Mouse (Mus musculus) adrenal gland, postnatal 4 days (tissue): ENCODE data around the gene Nipsnap3b. TPM values are rescaled to one million over a fixed set of nuclear protein-coding genes. Genes with fewer than 3 reads are reported as not detected.

ENCODE experiments used
- total RNA-seq, 2 experiments: library from RNA; stranded (reverse); gene quantifications; 2 replicates each; pipeline ENCODE4 v1.2.3; 2021

Nipsnap3b gene
- total RNA-seq, 2 experiments from 2014 or later = 43.3 to 45.0 TPM

Other genes with a start within 250 kb of the Nipsnap3b start
- not detected for gene Olfr275, start 197.3 kb upstream of the Nipsnap3b start, total RNA-seq
- gene Olfr273, start 152.6 kb upstream of the Nipsnap3b start, total RNA-seq = not detected
- not detected for gene Olfr272, start 92.7 kb upstream of the Nipsnap3b start, total RNA-seq
- gene Olfr270, start 47.3 kb upstream of the Nipsnap3b start, total RNA-seq = not detected
- not detected for gene Nipsnap3a, start 22.6 kb upstream of the Nipsnap3b start, total RNA-seq
- gene Abca1, start 148.0 kb downstream of the Nipsnap3b start, total RNA-seq = 100 to 1,000 TPM; 117 to 127 TPM